Mouse (Mus musculus): ENCODE results near the gene Cln3. TPM values are rescaled to one million over a fixed set of nuclear protein-coding genes. Genes with fewer than 3 reads are reported as not detected.

The Cln3 gene
- total RNA-seq, 2 experiments from 2014 or later = 11.3 to 13.6 TPM

DNA sequence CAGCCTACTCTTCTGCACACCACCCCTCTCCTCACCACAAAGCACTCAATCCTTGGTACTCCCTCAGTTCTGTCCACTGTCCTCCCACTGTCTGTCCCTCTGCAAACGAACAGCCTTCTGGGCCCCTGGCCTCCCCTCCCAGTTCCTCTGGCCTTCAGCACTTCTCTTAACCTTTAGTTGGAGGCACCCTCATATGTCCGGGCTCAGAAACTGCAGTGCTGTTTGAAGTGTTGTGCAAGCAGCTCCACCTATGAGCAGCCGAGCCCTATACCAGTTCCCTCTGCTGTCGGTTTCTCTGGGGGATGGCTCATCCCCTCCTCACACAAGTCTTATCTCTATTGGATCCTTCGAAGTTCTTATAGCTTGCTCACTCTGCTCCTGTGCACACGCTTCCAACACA lies 10.8 kb upstream of the Cln3 start:
- intact Hi-C loops (cut with DNase I) = no loop called here
- no peak for DNase-seq (ENCODE audit: low spot score)

DNA sequence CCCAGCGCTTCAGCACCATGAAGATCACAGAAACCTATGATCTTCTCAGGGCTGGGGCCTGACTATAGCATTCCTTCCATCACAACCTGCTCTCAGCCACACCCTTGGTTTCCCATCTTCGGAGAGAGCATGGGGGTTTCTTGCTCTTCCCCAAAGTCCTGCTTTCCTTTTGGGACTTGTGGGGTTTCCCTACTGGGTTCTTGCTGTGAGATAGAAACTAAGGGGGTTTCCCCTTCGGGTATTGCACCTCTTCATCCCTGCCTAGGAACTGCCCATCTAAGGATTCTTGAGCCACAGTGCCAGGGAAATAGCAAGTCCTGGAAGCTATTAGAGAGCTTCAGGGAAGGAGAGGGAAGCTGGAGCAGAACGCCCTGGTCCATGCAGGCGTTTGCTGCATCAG lies 10.3 kb upstream of the Cln3 start:
- intact Hi-C loops (cut with DNase I) = no loop called here

DNA sequence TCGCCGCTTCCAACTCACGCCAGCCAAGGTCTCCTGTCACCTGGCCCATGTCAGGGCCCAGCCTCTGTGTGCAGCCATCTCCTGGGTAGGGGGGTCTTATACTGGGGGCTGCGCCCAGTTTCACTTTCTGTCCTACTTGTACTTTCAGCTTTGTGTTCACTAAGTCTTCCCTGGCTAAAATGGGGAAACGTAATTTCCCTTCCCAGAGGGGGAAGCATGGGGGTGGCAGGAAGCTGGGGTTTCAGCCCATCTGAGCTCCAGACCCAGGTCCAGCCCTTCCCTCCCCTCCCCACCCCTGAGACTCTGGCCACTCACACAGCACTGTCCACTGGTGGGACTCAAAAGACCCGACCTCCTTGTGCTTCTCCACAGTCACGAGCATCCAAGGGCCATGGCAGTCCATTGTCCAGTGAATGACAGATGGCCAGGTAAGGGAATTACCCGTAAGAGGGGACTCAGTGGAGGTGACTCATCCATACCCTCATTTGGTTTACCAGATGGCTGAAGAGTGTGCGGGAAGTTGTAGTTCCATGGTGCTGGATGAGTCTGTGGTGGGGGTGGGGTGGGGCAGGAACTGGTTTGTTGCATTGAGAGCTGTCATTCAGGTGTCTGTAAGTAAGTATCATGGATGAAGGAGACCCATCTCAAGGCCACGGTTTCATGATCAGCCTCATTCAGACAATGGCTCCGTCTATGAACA lies 9.4 kb upstream of the Cln3 start, which contains the start of gene Il27:
Gene Il27, minus strand, starts transcription at position 80 of the 700 bp plus-strand sequence.
- no peak for DNase-seq (ENCODE audit: low spot score)
- intact Hi-C loops (cut with DNase I) = no loop called here

More for the DNA sequence above, 10.3 kb upstream of the Cln3 start:
- no peak for DNase-seq (ENCODE audit: low spot score)

DNA sequence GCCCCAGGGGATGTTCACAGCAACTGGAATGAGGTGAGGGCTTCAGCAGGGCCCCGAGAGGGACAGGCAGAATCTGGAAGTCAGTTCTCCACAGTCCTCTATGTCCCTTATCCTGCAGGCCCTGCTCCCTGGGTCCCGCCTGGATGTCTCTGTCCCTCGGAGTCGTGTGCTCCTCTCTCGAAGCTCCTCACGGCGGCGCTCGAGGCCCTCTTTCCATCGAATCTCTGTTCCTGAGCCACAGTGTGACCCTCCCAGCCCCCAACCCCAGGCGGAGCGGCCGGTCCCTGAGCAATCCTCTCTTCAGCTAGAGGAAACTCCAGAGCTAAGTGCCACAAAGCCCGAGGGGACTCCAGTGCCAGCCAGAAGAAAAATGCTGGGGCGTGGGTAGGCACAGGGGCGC lies 2.2 kb upstream of the Cln3 start:
- no peak for DNase-seq (ENCODE audit: low spot score)
- intact Hi-C loops (cut with DNase I) = loop anchor here (2.0 kb wide), 1 partner anchor 49 kb away; no protein-coding TSS in a partner anchor

DNA sequence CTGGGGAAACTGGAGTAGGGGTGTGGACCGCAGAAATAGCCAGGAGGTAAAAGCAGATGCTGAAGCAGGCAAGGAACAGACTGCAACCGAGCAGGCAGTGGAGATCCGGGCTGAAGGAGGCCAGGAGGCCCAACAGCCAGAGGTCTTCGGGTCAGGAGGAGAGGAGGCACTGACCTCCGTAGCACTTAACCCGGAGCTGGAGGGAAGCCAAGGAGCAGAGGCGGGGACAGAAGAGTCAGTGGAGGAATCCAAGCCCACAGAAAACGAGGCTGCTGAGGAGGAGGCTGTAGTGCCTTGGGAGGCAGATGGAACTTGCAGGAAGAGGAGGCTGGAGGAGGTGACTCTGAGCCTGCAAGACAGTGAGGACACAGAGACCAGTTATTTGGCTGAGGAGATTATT lies 1.2 kb upstream of the Cln3 start:
- no peak for DNase-seq (ENCODE audit: low spot score)
- intact Hi-C loops (cut with DNase I) = loop anchor here (2.0 kb wide), 1 partner anchor 50 kb away; no protein-coding TSS in a partner anchor

DNA sequence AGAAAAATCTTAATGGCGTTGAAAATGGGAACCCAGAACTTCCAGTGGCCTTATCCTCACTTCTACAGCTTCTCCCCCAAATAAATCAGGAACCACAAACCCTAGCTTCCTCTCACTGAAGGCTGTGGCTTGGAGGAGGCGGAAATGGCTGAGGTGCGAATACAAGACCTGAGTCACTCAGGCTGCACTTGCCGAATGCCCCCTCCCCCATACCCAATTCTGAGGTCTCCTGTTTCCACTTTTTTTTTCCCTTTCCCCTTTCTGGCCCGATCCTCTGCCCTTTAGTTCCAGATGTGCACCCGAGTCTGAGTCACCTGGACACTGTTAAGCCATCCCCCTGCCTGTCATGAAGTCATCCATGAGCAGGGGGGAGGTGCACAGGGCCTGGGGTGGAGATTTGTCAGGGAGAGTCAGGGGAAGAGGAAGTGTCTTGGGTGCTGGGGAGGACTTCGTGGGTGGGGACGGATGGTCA lies 1.1 kb downstream of the Cln3 start, which contains the start of gene Apobr:
Gene Apobr, plus strand, starts transcription at position 437 of the 472 bp plus-strand sequence.
- intact Hi-C loops (cut with DNase I) = no loop called here
- no peak for DNase-seq (ENCODE audit: low spot score)

DNA sequence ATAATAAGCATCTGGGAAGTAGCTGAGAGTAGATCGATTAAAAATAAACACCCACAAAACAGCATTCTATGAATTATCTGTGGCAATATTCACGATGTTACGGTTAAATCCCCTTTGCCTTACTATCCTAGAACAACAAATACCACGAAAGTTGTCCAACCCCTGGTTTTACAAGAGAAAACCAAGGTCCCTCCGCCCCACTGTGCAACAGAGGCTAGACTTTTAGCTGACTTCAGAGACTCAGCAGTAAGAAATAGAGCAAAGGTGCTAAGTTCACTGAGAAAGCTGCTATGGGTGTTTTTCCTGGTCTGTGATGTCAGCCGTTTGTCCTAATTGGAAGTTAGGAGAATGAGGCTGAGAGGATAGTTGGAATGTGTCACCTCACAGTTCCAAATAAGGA lies 1.9 kb downstream of the Cln3 start:
- no peak for DNase-seq (ENCODE audit: low spot score)
- intact Hi-C loops (cut with DNase I) = no loop called here

DNA sequence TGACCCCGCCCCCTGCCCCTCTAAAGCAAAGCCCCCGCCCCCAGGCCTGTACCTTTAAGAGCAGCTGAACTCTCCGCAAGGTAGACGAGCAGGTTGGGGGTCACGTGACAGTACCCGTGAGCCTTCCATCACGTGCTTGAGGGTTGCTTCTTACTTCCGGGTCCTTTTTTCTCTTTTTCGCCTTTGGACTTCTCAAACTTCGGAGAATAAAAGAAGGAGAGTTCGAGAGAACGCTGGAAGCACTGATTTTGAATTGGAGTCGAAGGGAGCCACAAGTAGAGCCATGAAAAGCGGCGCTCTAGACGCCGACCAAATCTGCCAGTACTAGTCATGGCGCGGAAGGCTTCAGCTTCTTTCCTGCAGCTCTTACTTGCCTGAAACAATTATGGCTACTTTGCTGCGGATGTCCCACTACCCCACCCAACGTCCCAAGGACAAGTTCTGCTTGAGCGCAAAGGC lies 2.3 kb downstream of the Cln3 start:
- DNase-seq (ENCODE audit: low spot score) = peak; percentile 72
- intact Hi-C loops (cut with DNase I) = no loop called here

DNA sequence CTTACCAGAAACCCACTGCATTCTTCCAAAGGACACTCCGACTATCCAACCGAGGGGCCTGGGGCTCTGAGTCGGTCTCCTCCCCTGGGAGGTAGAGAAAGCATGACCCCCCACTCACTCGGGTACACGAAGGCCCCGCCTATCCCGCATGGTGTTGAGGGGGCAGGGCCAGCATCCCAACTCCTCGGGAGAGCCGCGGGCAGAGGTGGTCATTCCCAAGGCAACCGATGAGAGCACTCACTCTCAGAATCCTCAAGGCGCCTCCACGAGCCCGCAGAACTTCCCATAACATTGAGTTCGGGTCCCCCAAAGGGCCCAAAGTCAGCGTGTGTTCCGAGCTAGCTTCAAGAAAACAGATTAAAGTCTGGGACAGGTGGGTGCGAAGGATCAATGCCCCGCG lies 2.9 kb downstream of the Cln3 start:
- intact Hi-C loops (cut with DNase I) = no loop called here
- no peak for DNase-seq (ENCODE audit: low spot score)

DNA sequence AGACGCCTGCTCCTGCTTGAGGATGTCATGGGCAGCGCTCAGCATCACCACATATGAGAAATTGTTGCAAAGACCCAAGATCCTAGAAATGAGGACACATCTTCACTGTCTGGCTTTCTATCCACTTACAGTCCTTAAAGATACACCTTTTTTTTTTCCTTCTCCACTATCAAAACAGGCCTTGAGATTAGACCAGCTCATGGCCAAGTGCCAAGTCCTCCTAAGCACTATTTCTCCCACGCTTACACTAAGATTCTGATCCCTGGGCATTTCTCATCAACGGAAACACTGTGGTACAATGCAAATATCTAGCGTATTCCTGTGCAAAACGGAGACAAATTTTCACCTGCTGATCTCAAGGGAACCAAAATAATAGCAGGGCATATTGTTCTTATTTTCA lies 4.0 kb downstream of the Cln3 start:
- intact Hi-C loops (cut with DNase I) = no loop called here
- no peak for DNase-seq (ENCODE audit: low spot score)

DNA sequence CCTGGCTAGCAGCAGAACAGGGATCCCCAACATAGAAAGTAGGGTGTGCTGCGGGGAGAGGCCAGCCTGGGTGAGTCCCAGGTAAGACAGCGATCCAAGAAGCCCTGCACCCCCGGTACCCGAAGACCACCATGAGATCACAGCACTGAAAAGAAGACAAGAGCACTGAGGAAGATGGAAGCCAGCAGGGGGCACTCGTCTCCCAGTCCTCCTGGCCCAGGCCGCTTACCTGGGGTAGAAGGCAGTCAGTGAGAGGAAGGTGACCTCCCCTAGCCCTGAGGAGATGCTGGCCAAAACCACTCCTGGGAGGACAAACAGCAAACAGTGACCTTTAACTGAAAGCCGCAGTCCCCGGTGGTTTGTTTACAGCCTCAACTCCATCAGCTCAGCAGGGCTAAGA lies 6.4 kb downstream of the Cln3 start:
- no peak for DNase-seq (ENCODE audit: low spot score)
- intact Hi-C loops (cut with DNase I) = loop anchor here (2.0 kb wide), 2 partner anchors 58 to 122 kb away; no protein-coding TSS in a partner anchor

DNA sequence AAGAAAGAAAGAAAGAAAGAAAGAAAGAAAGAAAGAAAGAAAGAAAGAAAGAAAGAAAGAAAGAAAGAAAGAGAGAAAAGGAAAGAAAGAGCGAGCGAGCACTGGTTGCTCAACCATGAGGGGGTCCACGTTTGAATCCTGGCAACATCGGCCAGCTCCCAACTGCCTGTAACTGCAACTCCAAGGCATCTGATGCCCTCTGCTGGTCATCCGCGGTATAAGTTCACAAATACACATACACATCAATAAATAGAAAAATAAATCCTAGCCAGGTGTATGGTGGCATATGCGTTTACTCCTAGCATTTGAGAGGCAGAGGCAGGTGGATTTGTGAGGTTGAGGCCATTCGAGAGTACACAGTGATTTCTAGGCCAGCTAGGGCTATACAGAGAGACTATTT lies 8.7 kb downstream of the Cln3 start:
- intact Hi-C loops (cut with DNase I) = no loop called here
- DNase-seq (ENCODE audit: low spot score) = no peak

DNA sequence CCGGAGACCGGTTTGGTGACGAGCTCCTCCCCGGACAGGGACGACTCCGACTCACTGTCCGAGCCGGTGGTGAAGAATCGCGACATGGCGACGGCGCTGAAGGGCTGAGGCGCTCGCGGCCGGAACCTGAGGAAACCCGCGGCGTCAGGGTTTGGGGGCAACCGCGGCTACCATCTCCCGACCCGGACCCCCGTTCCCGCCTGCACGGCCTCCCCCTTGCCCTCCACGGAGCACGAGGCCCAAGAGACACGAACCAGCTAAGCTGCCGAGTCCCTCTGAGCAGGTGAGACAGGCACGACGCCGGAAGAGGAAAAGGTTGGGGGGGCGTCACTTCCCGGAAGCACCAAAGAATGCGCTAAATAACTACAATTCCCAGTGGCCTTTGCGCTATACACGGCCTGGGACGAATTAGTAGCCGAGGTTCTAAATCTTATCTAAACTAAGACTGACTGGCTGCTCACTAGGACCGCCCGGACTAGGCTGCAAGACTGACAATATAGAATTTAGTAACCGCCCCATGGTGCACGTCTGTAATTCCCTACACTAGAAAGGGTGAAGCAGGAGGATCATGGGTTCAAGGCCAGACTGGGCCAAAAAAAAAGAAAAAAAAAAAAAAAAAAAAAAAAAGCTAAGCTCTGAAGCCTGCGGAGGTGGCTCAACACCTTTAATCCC lies 19.4 kb downstream of the Cln3 start, which contains the start of gene Eif3c:
Gene Eif3c, minus strand, starts transcription at position 318 of the 672 bp plus-strand sequence.
- intact Hi-C loops (cut with DNase I) = no loop called here
- peak; percentile 74 for DNase-seq (ENCODE audit: low spot score)

DNA sequence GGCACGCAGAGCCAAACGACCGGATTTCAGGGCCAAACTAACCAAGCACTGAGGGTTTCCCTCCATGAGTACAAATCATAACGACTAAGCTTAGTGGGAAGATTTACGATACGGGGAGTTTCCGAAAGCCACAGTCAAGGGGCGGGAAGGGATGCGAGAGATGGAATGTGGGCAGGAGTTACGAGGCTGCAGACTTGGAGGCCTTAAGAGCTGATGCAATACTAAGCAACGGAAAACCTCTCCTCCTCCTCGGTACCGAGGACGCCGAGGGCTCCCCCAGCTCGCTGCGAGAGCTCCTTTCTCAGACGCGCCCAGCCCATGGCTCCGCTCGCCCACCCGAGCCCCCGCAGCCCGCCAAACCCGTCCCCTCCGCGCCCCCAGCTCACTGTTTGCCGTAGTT lies 19.9 kb downstream of the Cln3 start:
- no peak for DNase-seq (ENCODE audit: low spot score)
- intact Hi-C loops (cut with DNase I) = no loop called here

DNA sequence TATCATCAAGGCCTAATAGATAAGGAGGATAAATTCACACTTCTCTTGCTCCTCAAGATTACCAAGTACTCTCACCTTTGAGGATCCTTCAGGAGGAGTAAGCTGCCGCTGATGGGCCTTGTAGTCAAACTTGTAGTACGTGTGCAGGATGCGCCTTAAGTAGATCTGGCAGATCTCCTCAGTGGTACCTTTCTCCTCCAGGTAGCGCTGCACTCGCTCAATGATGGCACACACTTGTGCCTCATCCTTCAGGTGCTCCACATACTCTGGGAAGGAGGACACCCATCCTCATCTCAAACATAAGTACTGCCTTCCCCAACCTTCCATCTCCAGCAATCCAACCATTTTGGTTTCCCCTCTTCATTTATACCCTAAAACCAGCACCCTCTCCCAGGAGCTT lies 29.0 kb downstream of the Cln3 start:
- no peak for DNase-seq (ENCODE audit: low spot score)
- intact Hi-C loops (cut with DNase I) = no loop called here

DNA sequence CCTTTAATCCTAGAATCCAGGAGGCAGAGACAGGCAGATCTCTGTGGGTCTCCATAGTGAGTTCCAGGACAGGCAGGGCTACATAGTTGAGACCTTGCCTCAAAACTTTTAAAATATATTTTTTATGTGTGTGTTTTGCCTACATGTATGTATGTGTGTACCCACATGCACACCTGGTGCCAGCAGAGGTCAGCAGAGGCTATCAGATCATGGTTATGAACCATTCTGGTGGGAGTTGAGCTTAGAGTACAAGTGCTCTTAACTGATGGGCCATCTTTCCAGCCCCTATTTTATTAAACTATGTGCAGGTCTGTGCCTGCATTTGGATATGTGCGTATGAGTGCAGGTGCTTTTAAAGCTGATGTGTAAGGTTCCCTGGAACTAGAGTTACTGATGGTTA lies 30.8 kb downstream of the Cln3 start:
- no peak for DNase-seq (ENCODE audit: low spot score)
- intact Hi-C loops (cut with DNase I) = no loop called here

DNA sequence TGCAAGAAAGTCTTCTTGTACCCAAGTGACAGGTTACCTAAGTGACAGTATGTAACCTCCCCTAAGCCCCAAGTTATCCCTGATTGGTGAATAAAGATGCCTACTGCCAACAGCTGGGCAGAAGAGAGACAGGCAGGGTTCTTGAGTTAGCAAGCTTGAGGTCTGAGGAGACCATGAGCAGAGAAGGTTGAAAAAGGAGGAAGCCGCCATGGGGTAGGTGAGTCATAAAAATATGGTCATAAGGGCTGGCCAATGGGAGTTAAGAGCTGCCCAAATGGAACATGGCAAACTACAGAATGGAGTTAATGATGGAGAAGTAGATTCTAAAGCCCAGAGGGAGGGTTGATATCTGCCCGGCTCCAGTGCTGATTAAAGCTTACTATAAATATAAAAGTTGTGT lies 40.0 kb downstream of the Cln3 start:
- no peak for DNase-seq (ENCODE audit: low spot score)

DNA sequence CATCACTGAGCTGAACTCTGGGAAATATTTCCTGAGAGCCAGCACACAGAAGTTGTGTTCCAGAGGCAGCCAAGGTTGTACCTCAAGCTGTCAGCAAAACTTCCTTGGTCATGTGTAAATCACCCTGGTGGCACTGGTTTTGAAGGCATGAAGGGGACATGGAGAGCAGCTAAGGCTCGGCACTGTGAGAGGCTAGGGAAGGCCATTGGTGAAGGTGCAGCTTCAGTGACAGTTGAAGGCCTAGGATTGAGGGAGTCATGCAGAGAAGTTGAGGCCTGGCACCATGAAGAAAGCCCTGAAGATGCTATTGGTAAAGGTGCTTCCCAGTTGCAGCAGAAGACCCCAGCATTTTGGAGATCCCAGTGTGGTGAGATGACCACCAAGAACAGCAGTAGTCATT lies 44.0 kb downstream of the Cln3 start:
- intact Hi-C loops (cut with DNase I) = no loop called here
- DNase-seq (ENCODE audit: low spot score) = no peak

More for the DNA sequence above, 40.0 kb downstream of the Cln3 start:
- intact Hi-C loops (cut with DNase I) = no loop called here

DNA sequence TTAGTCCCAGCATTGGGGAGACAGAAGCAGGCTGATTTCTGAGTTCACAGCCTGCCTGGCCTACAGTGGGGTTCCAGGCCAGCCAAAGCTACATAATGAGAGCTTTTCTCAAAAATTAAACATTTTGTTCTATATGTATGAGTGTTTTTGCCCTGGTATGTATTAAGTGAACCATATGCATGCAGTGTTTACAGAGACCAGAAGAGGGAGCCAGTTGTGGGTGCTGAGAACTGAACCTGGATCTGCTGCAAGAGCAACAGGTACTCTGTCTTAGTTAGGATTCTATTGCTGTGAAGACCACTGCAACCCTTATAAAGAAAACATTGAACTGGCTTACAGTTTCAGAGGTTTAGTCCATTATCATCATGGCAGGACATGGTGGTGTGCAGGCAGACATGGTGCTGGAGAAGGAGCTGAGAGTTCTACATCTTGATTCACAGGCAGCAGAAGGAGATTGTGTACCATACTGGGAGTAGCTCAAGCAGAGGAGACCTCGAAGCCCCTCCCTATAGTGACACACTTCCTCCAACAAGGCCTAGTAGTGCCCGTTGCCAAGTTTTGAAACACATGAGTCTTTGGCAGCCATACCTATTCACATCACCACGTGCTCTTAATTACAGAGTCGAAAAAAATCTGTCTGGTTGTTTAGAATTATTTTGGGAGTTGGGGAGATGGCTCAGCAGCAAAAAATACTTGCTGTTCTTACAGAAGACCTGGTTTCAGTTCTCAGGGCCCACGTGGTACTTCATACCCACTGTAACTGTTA lies 47.6 kb downstream of the Cln3 start:
- no peak for DNase-seq (ENCODE audit: low spot score)
- intact Hi-C loops (cut with DNase I) = no loop called here

DNA sequence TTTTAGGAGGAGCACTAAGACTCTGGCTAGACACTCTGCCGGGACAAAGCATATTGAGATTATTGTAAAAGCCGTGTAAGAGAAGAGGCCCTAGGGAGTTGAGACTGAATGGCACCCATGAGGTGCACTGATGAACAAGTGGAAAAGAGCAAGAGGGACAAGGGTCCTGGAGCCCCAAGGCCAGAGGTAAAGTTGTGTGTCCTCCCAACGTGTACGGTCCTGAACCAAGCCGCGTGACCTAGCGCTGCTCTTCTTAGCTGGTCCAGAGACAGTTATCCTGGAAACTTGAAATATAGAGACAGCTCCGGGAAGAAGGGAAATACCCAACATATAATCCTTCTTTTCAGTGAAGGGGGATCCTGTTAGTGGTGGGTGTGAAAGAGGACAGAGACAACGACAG lies 49.2 kb downstream of the Cln3 start:
- no peak for DNase-seq (ENCODE audit: low spot score)
- intact Hi-C loops (cut with DNase I) = no loop called here
